In the genomic region with DNA sequence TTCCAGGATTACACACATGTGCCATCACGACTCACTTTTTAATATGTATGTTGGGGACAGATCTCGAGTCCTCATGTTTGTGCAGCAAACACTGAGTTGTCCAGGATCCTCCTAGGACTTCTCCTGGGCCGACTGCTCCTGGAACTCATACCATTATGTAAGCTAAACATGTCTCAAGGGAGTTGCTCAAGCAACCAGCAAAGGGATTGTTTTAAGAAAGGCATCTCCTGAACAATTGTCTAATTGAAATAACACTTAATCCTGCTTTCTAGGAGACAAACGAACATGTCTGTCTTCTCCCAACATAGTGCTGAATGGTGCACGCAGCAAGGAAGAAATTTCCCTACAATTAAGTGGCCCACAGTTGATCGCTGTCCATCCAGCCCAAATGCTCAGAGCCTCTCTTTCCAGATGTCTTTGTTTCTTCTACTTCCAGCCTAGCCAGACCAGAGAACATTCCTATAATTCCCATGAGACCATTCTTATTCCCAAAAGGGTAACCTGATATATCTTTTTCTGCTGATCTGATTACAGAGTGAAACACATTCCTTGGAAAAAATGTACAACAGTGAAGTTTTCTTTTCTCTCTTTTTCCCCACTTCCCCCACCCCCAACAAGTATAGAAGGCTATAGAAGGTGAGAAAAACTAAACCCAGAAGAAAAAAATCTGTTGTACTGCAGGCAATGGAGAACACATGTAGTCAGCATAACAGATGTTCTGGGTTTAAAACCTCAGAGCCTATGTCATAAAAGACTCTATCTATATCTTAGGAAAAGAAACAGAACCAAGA, we compare ENCODE assay signal across 16 mouse cellular contexts. TPM values are rescaled to one million over a fixed set of nuclear protein-coding genes. Genes with fewer than 3 reads are reported as not detected.
DNase-seq lines count a peak whose midpoint lies in the region; ATAC-seq and TF ChIP-seq lines count a peak whose summit lies in the region.
"Had no signal": no experiment of that assay in that cellular context is flagged by ENCODE, and none has a peak within 500 bp of the region (broad histone marks: within the 10 kb centered on the region; RNA-seq: fewer than 3 reads in every experiment).

No protein-coding gene starts in this region.

- H3K36me3 ChIP-seq in heart, embryonic 10.5 days: no peaks in the 10 kb centered on the region
- H3K36me3 ChIP-seq in C2C12 (ENCODE audit: control insufficient read depth, insufficient read depth): no peaks in the 10 kb centered on the region
- no peaks in the 10 kb centered on the region for H3K36me3 ChIP-seq in embryonic facial prominence, embryonic 10.5 days (replicated peaks)
- no peaks in the 10 kb centered on the region for H3K36me3 ChIP-seq in limb, embryonic 14.5 days (ENCODE audit: control insufficient read depth, insufficient read depth, low read length)
- H3K36me3 ChIP-seq: midbrain, embryonic 10.5 days; neural tube, embryonic 12.5 days had no signal

- no peaks in the 10 kb centered on the region for H3K27me3 ChIP-seq in heart, embryonic 10.5 days (ENCODE audit: insufficient read depth, poor library complexity, severe bottlenecking)
- H3K27me3 ChIP-seq in C2C12 (ENCODE audit: control insufficient read depth, insufficient read depth, insufficient read length): no peaks in the 10 kb centered on the region
- no peaks in the 10 kb centered on the region for H3K27me3 ChIP-seq in embryonic facial prominence, embryonic 10.5 days (replicated peaks; ENCODE audit: low read depth, poor library complexity, severe bottlenecking)
- no peaks in the 10 kb centered on the region for H3K27me3 ChIP-seq in limb, embryonic 14.5 days (ENCODE audit: control insufficient read depth, insufficient read depth, low read length)
- H3K27me3 ChIP-seq: neural tube, embryonic 12.5 days; Patski had no signal

- H3K4me1 ChIP-seq in heart, embryonic 10.5 days: peaks cover 37% of the 10 kb centered on the region
- peaks cover 59% of the 10 kb centered on the region for H3K4me1 ChIP-seq in embryonic facial prominence, embryonic 10.5 days
- peaks cover 28% of the 10 kb centered on the region for H3K4me1 ChIP-seq in limb, embryonic 14.5 days (ENCODE audit: control insufficient read depth, insufficient read depth, low read length)
- H3K4me1 ChIP-seq: neural tube, embryonic 12.5 days had no signal

- H3K9me3 ChIP-seq in heart, embryonic 10.5 days: no peaks in the 10 kb centered on the region
- no peaks in the 10 kb centered on the region for H3K9me3 ChIP-seq in embryonic facial prominence, embryonic 10.5 days
- no peaks in the 10 kb centered on the region for H3K9me3 ChIP-seq in limb, embryonic 14.5 days (ENCODE audit: control insufficient read depth, low read length)
- H3K9me3 ChIP-seq: midbrain, embryonic 10.5 days; neural tube, embryonic 12.5 days had no signal

- H3K4me2 ChIP-seq in limb, embryonic 14.5 days (replicated peaks; ENCODE audit: low read depth, low read length, severe bottlenecking): no peak overlapping the region
- H3K4me2 ChIP-seq: neural tube, embryonic 12.5 days had no signal

- no peak overlapping the region for H3K9ac ChIP-seq in limb, embryonic 14.5 days (ENCODE audit: low read depth, low read length, severe bottlenecking)
- H3K9ac ChIP-seq: neural tube, embryonic 12.5 days had no signal

- 74% methylated on average over 6 of the region's 6 CpGs for WGBS in heart, embryonic 10.5 days
- 48% methylated on average over 6 of the region's 6 CpGs for WGBS in embryonic facial prominence, embryonic 10.5 days
- 43% methylated on average over 6 of the region's 6 CpGs for WGBS in limb, embryonic 14.5 days

- H3K79me2 ChIP-seq in C2C12 (ENCODE audit: control insufficient read depth, insufficient read depth): no peaks in the 10 kb centered on the region

- no peak overlapping the region for H3K27ac ChIP-seq in heart, embryonic 10.5 days
- H3K27ac ChIP-seq in embryonic facial prominence, embryonic 10.5 days (replicated peaks): peak overlapping the region; percentile 69
- peak overlapping the region; percentile 68 for H3K27ac ChIP-seq in limb, embryonic 14.5 days (replicated peaks; ENCODE audit: low read depth, low read length)
- H3K27ac ChIP-seq: midbrain, embryonic 10.5 days; neural tube, embryonic 12.5 days had no signal

- H3ac ChIP-seq in C2C12 (ENCODE audit: control insufficient read depth, insufficient read length, low read depth): no peak overlapping the region

- TF ChIP-seq CTCF in C2C12 (IDR thresholded peaks at IDR 0.05; ENCODE audit: control insufficient read depth, insufficient read depth, insufficient read length): no peak

- H3K79me3 ChIP-seq in C2C12 (ENCODE audit: low read depth): no peaks in the 10 kb centered on the region

- H3K4me3 ChIP-seq in heart, embryonic 10.5 days: no peak overlapping the region
- H3K4me3 ChIP-seq in C2C12 (ENCODE audit: insufficient read depth, poor library complexity, severe bottlenecking): no peak overlapping the region
- H3K4me3 ChIP-seq in embryonic facial prominence, embryonic 10.5 days: no peak overlapping the region
- no peak overlapping the region for H3K4me3 ChIP-seq in limb, embryonic 14.5 days (replicated peaks; ENCODE audit: low read length)
- H3K4me3 ChIP-seq: erythroblast, embryonic 14.5 days; midbrain, embryonic 10.5 days; neural tube, embryonic 12.5 days had no signal

- ATAC-seq in limb, embryonic 14.5 days (ENCODE audit: low FRiP score, low read depth): peak; percentile 79
- ATAC-seq: Patski had no signal

- no peak for TF ChIP-seq POLR2A in limb, embryonic 14.5 days (IDR thresholded peaks at IDR 0.05; ENCODE audit: borderline replicate concordance, extremely low read depth, insufficient read depth, insufficient read length)

- peak; percentile 88 for DNase-seq in heart, adult 11 months
- no peak for DNase-seq in heart, embryonic 10.5 days (ENCODE audit: low spot score)
- DNase-seq in embryonic facial prominence, embryonic 10.5 days (ENCODE audit: low spot score): no peak
- DNase-seq in limb, embryonic 14.5 days (ENCODE audit: low spot score): peak; percentile 83
- DNase-seq in layer of hippocampus, postnatal 25 days (ENCODE audit: extremely low spot score in 1 of 2, low spot score in 1 of 2): no peak
- DNase-seq in cerebellum, postnatal 36 days: no peak
- no peak for DNase-seq in gastrocnemius, adult 8-10 months (ENCODE audit: low spot score in 2 of 2)
- DNase-seq: adrenal gland, adult 8-10 months; lung, adult 18-20 months; spleen, adult 18-20 months; thymus, postnatal 25 days had no signal

TF ChIP-seq in C2C12, 6 proteins besides CTCF, POLR2A, EP300 and RAD21:
- TF ChIP-seq USF1 (IDR thresholded peaks at IDR 0.05; ENCODE audit: low read depth) (no peak), MYOG (IDR thresholded peaks at IDR 0.05; ENCODE audit: control insufficient read depth, extremely low read depth, insufficient read length) (no peak), FOSL1 (IDR thresholded peaks at IDR 0.05; ENCODE audit: insufficient read depth, low read length, poor library complexity, severe bottlenecking) (no peak), CEBPB (IDR thresholded peaks at IDR 0.05; ENCODE audit: low read depth) (peak; percentile 44), MYOD1 (IDR thresholded peaks at IDR 0.05; ENCODE audit: control insufficient read depth, insufficient read length, low read depth) (no peak), MAX (IDR thresholded peaks at IDR 0.05) (no peak)
TF ChIP-seq in C2C12: peak in this region for 1.

RNA-seq across cellular contexts. Expression of a gene that starts 11.6 kb away (rescaled TPM):
- 29.1 and 34.1 TPM in 2 replicates for polyA plus RNA-seq in heart, embryonic 10.5 days (2016; fragmentation: Nextera tagmentation; extraction: Ambion mirVana)
- polyA plus RNA-seq in C2C12 (2012; fragmentation: generic; extraction: Trizol): 12.1 TPM
- 46.3 and 47.6 TPM in 2 replicates for polyA plus RNA-seq in embryonic facial prominence, embryonic 10.5 days (2016; fragmentation: Nextera tagmentation; extraction: Ambion mirVana)
- polyA plus RNA-seq in limb, embryonic 14.5 days (2012; rRNA removed): 46.4 and 50.3 TPM in 2 replicates
- polyA plus RNA-seq in limb, embryonic 14.5 days (2014; fragmentation: Nextera tagmentation; extraction: Ambion mirVana): 32.0 and 40.9 TPM in 2 replicates
- 10 to 100 TPM; 58.1 to 70.0 TPM for total RNA-seq in layer of hippocampus, postnatal 25 days (2021)
- 10 to 100 TPM; 14.1 to 16.4 (median 14.5) TPM for total RNA-seq in gastrocnemius, adult 8-10 months (2022)

RNA-seq across cellular contexts. Expression of a gene that starts 34.8 kb away (rescaled TPM):
- polyA plus RNA-seq in heart, embryonic 10.5 days (2016; fragmentation: Nextera tagmentation; extraction: Ambion mirVana): 39.5 and 40.6 TPM in 2 replicates
- 22.3 TPM for polyA plus RNA-seq in C2C12 (2012; fragmentation: generic; extraction: Trizol)
- polyA plus RNA-seq in embryonic facial prominence, embryonic 10.5 days (2016; fragmentation: Nextera tagmentation; extraction: Ambion mirVana): 56.8 and 57.5 TPM in 2 replicates
- 35.4 and 42.1 TPM in 2 replicates for polyA plus RNA-seq in limb, embryonic 14.5 days (2012; rRNA removed)
- 68.5 and 76.8 TPM in 2 replicates for polyA plus RNA-seq in limb, embryonic 14.5 days (2014; fragmentation: Nextera tagmentation; extraction: Ambion mirVana)
- total RNA-seq in layer of hippocampus, postnatal 25 days (2021): 10 to 100 TPM; 71.0 to 78.5 TPM
- 100 to 1,000 TPM; 125 to 158 (median 133) TPM for total RNA-seq in gastrocnemius, adult 8-10 months (2022)

Comparison
In these comparisons a context has a peak if more than half of its experiments do, and no peak if none do; other contexts are left out.
1. DNase-seq: peak in heart, adult 11 months (single experiment) and limb, embryonic 14.5 days (single experiment); none in heart, embryonic 10.5 days (single experiment), embryonic facial prominence, embryonic 10.5 days (single experiment), layer of hippocampus, postnatal 25 days (0 of 2), cerebellum, postnatal 36 days (0 of 2) and gastrocnemius, adult 8-10 months (0 of 2).